Comparison of ENCODE assay signal across 9 mouse cellular contexts in genomic region chr17:31433978-31434797, GRCm38 (mm10). TPM values are rescaled to one million over a fixed set of nuclear protein-coding genes. Genes with fewer than 3 reads are reported as not detected.
DNase-seq lines count a peak whose midpoint lies in the region; ATAC-seq and TF ChIP-seq lines count a peak whose summit lies in the region.
"Had no signal": no experiment of that assay in that cellular context is flagged by ENCODE, and none has a peak within 500 bp of the region (broad histone marks: within the 10 kb centered on the region; RNA-seq: fewer than 3 reads in every experiment).

No protein-coding gene starts in this region.

- TF ChIP-seq EP300 in ES-Bruce4 (IDR thresholded peaks at IDR 0.05; ENCODE audit: insufficient read depth, low read depth, low read length), result no peak

- H3K27ac ChIP-seq in ES-Bruce4 (ENCODE audit: insufficient read depth, low read length), result peak overlapping the region; percentile 35
- peak overlapping the region; percentile 31 for H3K27ac ChIP-seq in forebrain, embryonic 13.5 days

- no peak for ATAC-seq in forebrain, embryonic 13.5 days
- no peak for ATAC-seq in megakaryocyte, adult 5-6 weeks (ENCODE audit: poor library complexity, severe bottlenecking)

- H3K4me2 ChIP-seq in forebrain, embryonic 13.5 days, result peak overlapping the region; percentile 27

- DNase-seq in kidney, adult 18-20 months, result peak; percentile 47
- DNase-seq in lung, postnatal 14 days, result peak; percentile 44
- DNase-seq in cerebellum, adult 11 months, result no peak
- no peak for DNase-seq in ovary, postnatal 36 days (ENCODE audit: low spot score)
- DNase-seq in right cerebral cortex, postnatal 14 days, result no peak

- no peaks in the 10 kb centered on the region for H3K9me3 ChIP-seq in ES-Bruce4 (replicated peaks; ENCODE audit: control insufficient read depth, insufficient read depth, low read length, poor library complexity, severe bottlenecking)
- H3K9me3 ChIP-seq in forebrain, embryonic 13.5 days (replicated peaks), result peaks cover 4% of the 10 kb centered on the region; the same call in 1 of the 2 replicates

- no peak for TF ChIP-seq POLR2A in ES-Bruce4 (IDR thresholded peaks at IDR 0.05; ENCODE audit: insufficient read depth, low read length)

- peaks cover 13% of the 10 kb centered on the region for H3K4me1 ChIP-seq in ES-Bruce4 (ENCODE audit: control insufficient read depth, insufficient read depth, low read length)
- peaks cover 38% of the 10 kb centered on the region for H3K4me1 ChIP-seq in forebrain, embryonic 13.5 days

- no peak overlapping the region for H3K9ac ChIP-seq in ES-Bruce4 (ENCODE audit: low read depth, poor library complexity, severe bottlenecking)
- 0 out of 2 replicates have a peak overlapping the region, but pooled peaks have one; percentile 27 for H3K9ac ChIP-seq in forebrain, embryonic 13.5 days

- H3K4me3 ChIP-seq in ES-Bruce4 (ENCODE audit: low read depth, low read length), result peak overlapping the region; percentile 41
- no peak overlapping the region for H3K4me3 ChIP-seq in forebrain, embryonic 13.5 days
- H3K4me3 ChIP-seq: erythroblast, embryonic 14.5 days had no signal

- H3K27me3 ChIP-seq in ES-Bruce4 (ENCODE audit: control insufficient read depth, insufficient read depth, low read length, poor library complexity, severe bottlenecking), result no peaks in the 10 kb centered on the region
- no peaks in the 10 kb centered on the region for H3K27me3 ChIP-seq in forebrain, embryonic 13.5 days

- WGBS in forebrain, embryonic 13.5 days, result 18% methylated on average over 16 of the region's 16 CpGs

- H3K36me3 ChIP-seq in ES-Bruce4 (ENCODE audit: control insufficient read depth, insufficient read depth, low read length, poor library complexity, severe bottlenecking), result no peaks in the 10 kb centered on the region
- peaks cover 15% of the 10 kb centered on the region for H3K36me3 ChIP-seq in forebrain, embryonic 13.5 days (ENCODE audit: poor library complexity, severe bottlenecking)

- no peak for TF ChIP-seq CTCF in ES-Bruce4 (IDR thresholded peaks at IDR 0.05; ENCODE audit: low read depth, low read length)

RNA-seq across cellular contexts. Expression of gene Pde9a, which starts 48.2 kb away (rescaled TPM):
- polyA plus RNA-seq in ES-Bruce4 (2011; ENCODE audit: insufficient read depth, insufficient read length, low read depth, missing spikeins), result 11.0 and 12.1 TPM in 2 replicates
- polyA plus RNA-seq in forebrain, embryonic 13.5 days (2015; fragmentation: Nextera tagmentation; extraction: Ambion mirVana), result 46.4 and 52.3 TPM in 2 replicates
- not detected in 2 replicates for total RNA-seq in megakaryocyte, adult 5-6 weeks (2015)
- total RNA-seq in megakaryocyte, adult 5-6 weeks (2017), result 0.29 TPM in 1 of 2 replicates, not detected in the other
- polyA plus RNA-seq: erythroblast, embryonic 14.5 days had no signal

Comparison
In these comparisons a context has a peak if more than half of its experiments do, and no peak if none do; other contexts are left out.
1. DNase-seq: peak in kidney, adult 18-20 months (single experiment) and lung, postnatal 14 days (single experiment); none in cerebellum, adult 11 months (single experiment), ovary, postnatal 36 days (single experiment) and right cerebral cortex, postnatal 14 days (single experiment).